Mouse (Mus musculus) liver, embryonic 11.5 days (tissue): ENCODE results near the gene Pck2. TPM values are rescaled to one million over a fixed set of nuclear protein-coding genes. Genes with fewer than 3 reads are reported as not detected.

ENCODE experiments used
- ATAC-seq: fragments of 200-750 bp; cut with Nextera tagmentation; replicated peaks from 2 replicates; pipeline ENCODE4 v1.8.0; 2017; ENCODE audit warnings: moderate number of reproducible peaks, mild to moderate bottlenecking, moderate TSS enrichment, moderate library complexity; ENCODE audit not compliant: low FRiP score
- DNase-seq: peaks from one replicate; pipeline ENCODE4 v3.0.0-alpha.2; 2017; ENCODE audit warnings: low spot score
- H3K27ac ChIP-seq: fragments of 300-500 bp; sonication (generic); 2 replicates; pipeline ENCODE4 v1.5.1; 2014; ENCODE audit warnings: mild to moderate bottlenecking, low read depth, low read length, control low read depth
- H3K27me3 ChIP-seq: fragments of 300-500 bp; sonication (generic); replicated peaks from 2 replicates; pipeline ENCODE4 v1.6.1; 2014; ENCODE audit warnings: low read length, mixed read lengths; ENCODE audit not compliant: control insufficient read depth, insufficient read depth
- H3K36me3 ChIP-seq: fragments of 300-500 bp; sonication (generic); 2 replicates; pipeline ENCODE4 v1.6.1; 2014; ENCODE audit warnings: mild to moderate bottlenecking, low read length, moderate library complexity, mixed read lengths; ENCODE audit not compliant: control insufficient read depth, insufficient read depth
- H3K4me1 ChIP-seq: fragments of 300-500 bp; sonication (generic); replicated peaks from 2 replicates; pipeline ENCODE4 v1.6.1; 2014; ENCODE audit warnings: low read length, mixed read lengths; ENCODE audit not compliant: control insufficient read depth, insufficient read depth
- H3K4me2 ChIP-seq: fragments of 300-500 bp; sonication (generic); 2 replicates; pipeline ENCODE4 v1.6.1; 2014; ENCODE audit warnings: mild to moderate bottlenecking, control low read depth, moderate library complexity
- H3K4me3 ChIP-seq: fragments of 300-500 bp; sonication (generic); 2 replicates; pipeline ENCODE4 v1.5.1; 2014; ENCODE audit warnings: low read depth, low read length, control low read depth
- H3K9ac ChIP-seq: fragments of 300-500 bp; sonication (generic); 2 replicates; pipeline ENCODE4 v1.6.1; 2014; ENCODE audit warnings: low read depth, low read length, control low read depth
- H3K9me3 ChIP-seq: fragments of 300-500 bp; sonication (generic); 2 replicates; pipeline ENCODE4 v1.6.1; 2016; ENCODE audit warnings: low read length, inconsistent platforms, mixed read lengths; ENCODE audit not compliant: control insufficient read depth
- WGBS: fragments of 180-500 bp; shearing (Covaris S2); extraction: QIAGEN DNeasy Blood & Tissue Kit; methylation state at CpG from one replicate; pipeline ENCODE4 v1.1.7; 2014; 5-methylcytosine and 5-hydroxymethylcytosine counted together
- polyA plus RNA-seq: library from polyadenylated mRNA; unstranded; fragments of >200 nt; fragmentation: Nextera tagmentation; extraction: Ambion mirVana; gene quantifications from 2 replicates; pipeline ENCODE4 v1.2.1, GENCODE M21; 2014

Gene Pck2
- polyA plus RNA-seq, 1 experiment from 2014 or later, result 49.8 TPM

- H3K9ac ChIP-seq, result no peak overlapping the region
- peaks cover 93% of the 10 kb centered on the region for H3K27me3 ChIP-seq
- no peaks in the 10 kb centered on the region for H3K9me3 ChIP-seq
- ATAC-seq (no peak; the same call in 1 of the 2 replicates), DNase-seq (no peak)
- peak overlapping the region; percentile 75 for H3K4me2 ChIP-seq
- peak overlapping the region; percentile 39 for H3K4me3 ChIP-seq
- 1% methylated on average over 61 of the region's 61 CpGs for WGBS
- no peak overlapping the region for H3K27ac ChIP-seq
- no peaks in the 10 kb centered on the region; the same call in 1 of the 2 replicates for H3K4me1 ChIP-seq
- no peaks in the 10 kb centered on the region for H3K36me3 ChIP-seq
Measured at GRCm38 (mm10) chr14:55520451-55521361, 19.4 kb upstream of the Pck2 start.

GRCm38 (mm10) chr14:55524062-55524461, 16.0 kb upstream of the Pck2 start:
- DNase-seq, result no peak
- Histone ChIP-seq H3K4me3 (no peak overlapping the region), H3K4me1 (no peaks in the 10 kb centered on the region; the same call in 1 of the 2 replicates), H3K36me3 (no peaks in the 10 kb centered on the region), H3K9me3 (no peaks in the 10 kb centered on the region), H3K27me3 (peaks cover 64% of the 10 kb centered on the region), H3K27ac (no peak overlapping the region), H3K4me2 (no peak overlapping the region), H3K9ac (no peak overlapping the region)
- 34% methylated on average over 4 of the region's 4 CpGs for WGBS
- no peak for ATAC-seq

- DNase-seq, result no peak
- Histone ChIP-seq H3K27ac (no peak within 1 kb of the TSS), H3K9ac (no peak within 1 kb of the TSS), H3K4me1 (no peaks in the 10 kb centered on the region; the same call in 1 of the 2 replicates), H3K4me3 (no peak within 1 kb of the TSS), H3K27me3 (peaks cover 63% of the 10 kb centered on the region), H3K36me3 (no peaks in the 10 kb centered on the region), H3K4me2 (no peak within 1 kb of the TSS), H3K9me3 (no peaks in the 10 kb centered on the region)
- no peak for ATAC-seq
- 12% methylated on average over 8 of the region's 8 CpGs for WGBS
Measured at GRCm38 (mm10) chr14:55524785-55525184, 15.3 kb upstream of the Pck2 start, which contains the start of gene Nrl. Gene Nrl (minus strand): TSS chr14:55524981.

GRCm38 (mm10) chr14:55526674-55527073, 13.4 kb upstream of the Pck2 start:
- Histone ChIP-seq H3K36me3 (no peaks in the 10 kb centered on the region), H3K4me3 (no peak overlapping the region), H3K4me2 (no peak overlapping the region), H3K27ac (no peak overlapping the region), H3K9ac (no peak overlapping the region), H3K27me3 (peaks cover 44% of the 10 kb centered on the region), H3K4me1 (no peaks in the 10 kb centered on the region), H3K9me3 (no peaks in the 10 kb centered on the region)
- ATAC-seq (no peak), DNase-seq (no peak)
- 65% methylated on average over 2 of the region's 2 CpGs for WGBS

- WGBS, result 13% methylated on average over 3 of the region's 3 CpGs
- Histone ChIP-seq H3K27ac (no peak overlapping the region), H3K4me1 (no peaks in the 10 kb centered on the region), H3K9ac (no peak overlapping the region), H3K9me3 (no peaks in the 10 kb centered on the region), H3K27me3 (peaks cover 34% of the 10 kb centered on the region), H3K4me2 (no peak overlapping the region), H3K36me3 (no peaks in the 10 kb centered on the region), H3K4me3 (no peak overlapping the region)
- no peak for ATAC-seq
- DNase-seq, result no peak
Measured at GRCm38 (mm10) chr14:55527940-55528339, 12.1 kb upstream of the Pck2 start.

- Histone ChIP-seq H3K4me2 (no peak overlapping the region), H3K36me3 (no peaks in the 10 kb centered on the region), H3K4me1 (peaks cover 10% of the 10 kb centered on the region), H3K4me3 (no peak overlapping the region), H3K27me3 (0 out of 2 replicates have a peak, but pooled peaks cover 3% of the 10 kb centered on the region), H3K27ac (no peak overlapping the region), H3K9me3 (no peaks in the 10 kb centered on the region), H3K9ac (no peak overlapping the region)
- DNase-seq (no peak), ATAC-seq (no peak)
- WGBS, result 48% methylated on average over 6 of the region's 6 CpGs
Measured at GRCm38 (mm10) chr14:55536116-55536745, 3.8 kb upstream of the Pck2 start.

- WGBS, result 4% methylated on average over 10 of the region's 10 CpGs
- Histone ChIP-seq H3K4me2 (peak overlapping the region; percentile 92), H3K9me3 (no peaks in the 10 kb centered on the region), H3K9ac (peak overlapping the region; percentile 88), H3K4me1 (peaks cover 17% of the 10 kb centered on the region), H3K27me3 (no peaks in the 10 kb centered on the region), H3K4me3 (peak overlapping the region; percentile 78), H3K27ac (peak overlapping the region; percentile 86), H3K36me3 (peaks cover 21% of the 10 kb centered on the region)
- ATAC-seq (peak; percentile 59), DNase-seq (peak; percentile 72)
Measured at GRCm38 (mm10) chr14:55540787-55541321, 788 bp downstream of the Pck2 start.

GRCm38 (mm10) chr14:55542268-55542667, 2.2 kb downstream of the Pck2 start:
- H3K9me3 ChIP-seq, result no peaks in the 10 kb centered on the region
- no peak overlapping the region for H3K4me3 ChIP-seq
- peaks cover 27% of the 10 kb centered on the region for H3K36me3 ChIP-seq
- 91% methylated on average over 12 of the region's 12 CpGs for WGBS
- no peak overlapping the region for H3K9ac ChIP-seq
- H3K27ac ChIP-seq, result no peak overlapping the region
- peak overlapping the region; percentile 92 for H3K4me2 ChIP-seq
- DNase-seq, result no peak
- no peaks in the 10 kb centered on the region for H3K27me3 ChIP-seq
- H3K4me1 ChIP-seq, result peaks cover 17% of the 10 kb centered on the region
- ATAC-seq, result no peak
